Mouse (Mus musculus): Measurements from ENCODE around the gene Htra3.

Htra3 gene

DNA sequence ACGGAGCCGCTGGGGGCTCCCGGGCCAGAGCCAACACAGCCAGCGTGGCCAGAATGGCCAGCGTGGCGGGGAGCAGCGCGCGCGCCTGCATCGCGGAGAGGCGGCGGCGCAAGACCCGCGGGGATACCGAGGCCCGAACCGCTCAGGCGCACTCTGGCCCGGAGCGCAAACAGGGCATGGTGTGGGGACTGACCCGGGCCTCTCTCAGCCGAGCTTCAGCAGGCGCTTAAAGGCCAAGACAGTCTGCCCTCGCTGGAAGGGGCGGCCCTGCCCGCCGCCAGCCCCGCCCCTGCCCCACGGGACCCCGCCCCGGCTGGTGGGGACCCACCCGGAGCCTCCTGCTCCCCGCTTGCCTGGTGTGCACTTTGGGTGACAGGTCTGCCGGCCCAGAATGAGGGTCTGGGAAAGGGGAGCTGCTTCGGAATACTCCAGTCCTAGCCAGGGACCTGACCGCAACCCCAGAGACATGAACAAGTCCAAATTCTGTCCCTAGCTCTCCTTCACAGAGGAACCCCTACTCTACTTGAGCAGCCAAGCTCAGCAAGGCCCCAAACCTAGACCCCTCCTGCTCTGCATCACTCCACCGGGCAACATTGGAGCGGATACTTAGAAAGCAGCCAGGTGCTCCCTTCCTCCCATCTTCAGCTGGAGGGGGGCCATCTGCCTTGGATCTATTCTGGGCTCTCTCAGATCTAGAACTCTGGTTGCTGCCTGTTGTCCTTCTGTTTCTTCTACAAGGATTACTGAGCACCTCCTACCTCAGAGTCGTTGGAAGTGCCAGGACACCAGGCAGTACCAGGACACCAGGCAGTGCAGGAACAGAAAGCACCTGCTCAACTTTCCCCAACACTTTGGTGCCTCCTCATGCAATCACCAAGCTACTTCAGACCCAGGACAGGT lies at the start of gene Htra3:
Gene Htra3 (minus strand): TSS at position 527 of the 900 bp plus-strand sequence.
- peak; percentile 33 for DNase-seq

DNA sequence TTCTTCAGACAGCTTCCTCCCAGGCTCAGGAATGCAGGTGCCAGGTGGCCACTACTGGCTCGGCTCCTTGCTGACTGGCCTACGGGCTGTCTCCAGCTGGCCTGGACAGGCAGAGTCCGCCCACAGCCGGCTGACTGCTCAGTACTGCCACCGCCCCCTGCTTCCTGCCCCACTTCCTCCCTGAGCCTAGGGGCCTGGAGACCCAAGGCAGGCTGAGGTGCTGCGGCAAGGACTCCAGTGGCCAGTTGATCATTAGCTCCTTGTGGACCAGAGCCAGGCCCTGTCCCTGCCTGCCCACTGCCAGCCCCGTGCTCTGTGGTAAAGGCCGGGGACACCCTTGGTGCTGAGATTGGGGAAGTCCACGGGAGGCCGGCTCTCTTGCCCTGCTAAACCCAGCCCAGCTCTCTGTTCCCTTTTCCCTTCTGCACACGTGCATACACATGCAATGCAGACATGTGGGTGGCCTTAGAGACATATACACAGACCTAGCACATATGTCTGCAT lies 49.4 kb upstream of the Htra3 start:
- peak; percentile 91 for DNase-seq

DNA sequence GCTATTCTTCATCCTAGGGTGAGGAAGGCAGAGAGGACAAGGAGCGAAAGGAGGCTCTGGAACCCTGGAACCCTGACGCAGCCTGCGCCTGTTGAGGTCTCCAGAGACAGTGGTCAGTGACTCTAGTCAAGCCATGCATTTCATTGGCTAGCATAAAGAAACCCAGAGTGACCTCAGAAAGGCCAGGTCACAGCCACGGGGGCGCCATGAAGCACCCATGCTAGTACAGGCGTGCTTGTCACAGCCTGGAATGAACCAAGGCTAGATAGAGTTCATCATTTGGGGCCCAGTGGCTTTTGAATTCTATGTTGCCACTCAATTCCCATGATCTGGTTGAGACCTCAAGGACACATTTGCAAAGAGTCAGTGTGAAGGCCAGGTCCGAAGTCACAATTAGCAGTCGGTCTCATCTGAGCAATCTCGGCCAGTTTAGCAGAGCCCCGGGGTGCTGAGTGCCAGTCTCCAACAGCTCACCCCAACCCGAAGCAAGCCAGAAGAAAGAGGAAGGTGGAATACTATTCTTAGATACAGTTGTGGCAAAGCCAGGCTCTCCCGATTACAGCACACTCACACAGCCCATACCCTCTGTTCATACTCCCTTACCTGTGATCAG lies 48.9 kb upstream of the Htra3 start:
- peak; percentile 44 for DNase-seq

DNA sequence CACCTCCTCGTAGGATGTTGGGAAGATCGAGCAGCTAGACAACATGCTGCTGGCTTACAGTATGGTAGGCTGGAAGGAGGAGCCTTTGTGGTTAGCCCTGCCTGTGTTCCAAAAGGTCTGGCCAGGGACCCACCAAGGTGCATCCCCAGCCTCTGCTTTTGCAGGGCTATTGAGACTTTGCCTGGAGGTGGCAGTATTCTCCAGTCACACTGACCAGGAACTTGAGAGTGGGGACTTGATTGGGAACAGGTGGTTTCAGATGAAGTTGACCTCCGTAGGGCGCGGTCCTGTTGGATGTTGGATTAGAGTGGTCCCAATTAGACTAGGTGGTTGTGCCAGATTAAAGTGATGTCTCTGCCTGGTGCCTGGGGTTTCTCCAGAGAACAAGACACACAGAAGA lies 47.9 kb upstream of the Htra3 start:
- peak; percentile 61 for DNase-seq

DNA sequence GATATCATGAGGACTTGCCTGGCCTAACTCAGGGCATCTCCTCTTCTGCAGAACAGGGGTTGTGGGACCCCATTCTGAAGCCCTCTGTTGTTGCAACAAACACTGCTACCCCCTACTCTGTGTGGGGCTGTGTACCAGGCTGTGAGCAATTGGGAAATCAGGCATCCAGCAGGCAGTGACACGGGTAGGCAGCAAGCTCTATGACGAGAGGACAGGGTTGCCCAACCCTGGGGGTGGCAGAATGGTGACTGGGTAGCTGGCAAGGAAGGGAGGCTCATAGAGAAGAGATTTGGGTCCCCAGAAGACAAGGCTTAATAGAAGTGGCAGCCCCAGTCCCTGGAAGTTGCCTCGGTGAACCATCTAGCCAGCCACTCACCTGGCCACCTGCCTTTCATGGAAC lies 46.3 kb upstream of the Htra3 start:
- DNase-seq = no peak

DNA sequence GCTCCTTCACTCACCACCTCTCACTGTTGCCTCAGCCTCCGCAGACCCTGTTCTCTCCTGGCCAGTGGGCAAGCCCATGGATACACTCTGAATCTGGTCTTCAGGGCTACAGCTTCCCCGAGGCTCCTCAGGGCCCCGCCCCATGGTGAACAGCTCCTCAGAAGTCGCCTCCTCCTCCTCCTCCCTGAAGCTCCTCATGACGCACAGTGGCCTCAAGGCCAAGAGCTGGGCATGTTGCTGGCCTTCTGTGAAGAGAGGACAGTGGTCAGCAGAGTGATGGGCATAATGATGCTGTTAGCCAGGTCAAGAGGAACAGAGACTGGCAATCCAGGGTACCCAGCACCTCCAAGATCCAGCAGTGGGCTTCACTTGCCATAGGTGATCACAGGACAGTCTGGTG lies 44.3 kb upstream of the Htra3 start:
- DNase-seq = no peak

DNA sequence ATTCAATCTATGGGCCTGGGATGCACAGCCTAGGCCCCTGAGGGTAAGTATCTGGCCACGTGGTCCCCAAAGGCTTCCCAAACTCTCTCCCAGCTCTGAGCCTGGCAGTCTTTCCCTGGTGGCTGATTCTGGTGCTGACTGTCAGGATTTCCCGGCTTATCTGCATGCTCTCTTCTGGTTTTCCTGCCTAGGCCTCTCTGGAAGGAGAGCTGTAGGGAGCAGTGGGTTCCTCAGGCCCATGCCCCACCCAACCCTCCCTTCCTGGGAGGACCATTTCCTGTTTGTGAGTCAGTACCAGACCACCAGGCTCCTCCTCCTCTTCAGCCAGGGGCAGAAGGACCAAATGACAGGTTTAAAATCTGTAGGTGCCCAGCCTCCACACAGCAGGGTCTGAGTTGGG lies 43.1 kb upstream of the Htra3 start:
- peak; percentile 62 for DNase-seq

DNA sequence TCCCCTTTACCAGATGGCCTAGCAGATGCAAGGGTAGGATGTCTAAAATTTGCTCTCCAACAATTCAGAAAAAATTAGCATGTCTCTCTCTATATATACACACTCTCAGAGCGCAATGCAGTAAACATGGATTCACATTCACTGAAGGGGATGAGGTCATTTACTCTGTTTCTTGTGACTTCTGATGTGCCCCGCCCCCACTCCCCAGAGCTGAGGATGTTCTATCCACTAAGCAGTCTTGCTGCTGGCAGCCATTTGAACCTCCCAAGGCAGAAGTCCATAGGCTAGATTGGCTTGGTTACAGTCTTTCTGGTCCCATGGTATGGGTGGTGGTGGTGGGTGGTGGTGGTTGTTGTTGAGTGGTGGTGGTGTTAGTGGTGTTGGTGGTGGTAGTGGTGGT lies 42.4 kb upstream of the Htra3 start:
- no peak for DNase-seq

DNA sequence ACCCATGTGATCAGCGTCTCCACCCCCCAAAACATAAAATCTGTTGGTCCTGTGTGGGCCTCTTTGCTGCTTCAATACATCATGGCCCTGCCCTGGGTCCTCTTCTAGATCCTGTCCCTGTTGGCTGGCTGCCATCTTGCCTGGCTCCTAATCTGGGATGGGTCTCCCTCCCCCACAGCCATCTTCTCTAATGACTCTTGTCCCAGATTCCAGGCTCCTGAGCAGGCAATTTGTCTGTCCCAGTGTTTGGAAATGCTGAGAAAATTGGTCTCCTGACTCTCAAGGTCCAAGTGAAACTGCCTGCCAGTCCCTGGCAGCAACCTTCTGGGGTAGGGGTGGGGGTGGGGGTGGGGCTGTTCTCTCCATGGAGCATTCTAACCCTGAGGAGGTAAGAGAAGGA lies 40.3 kb upstream of the Htra3 start:
- no peak for DNase-seq

DNA sequence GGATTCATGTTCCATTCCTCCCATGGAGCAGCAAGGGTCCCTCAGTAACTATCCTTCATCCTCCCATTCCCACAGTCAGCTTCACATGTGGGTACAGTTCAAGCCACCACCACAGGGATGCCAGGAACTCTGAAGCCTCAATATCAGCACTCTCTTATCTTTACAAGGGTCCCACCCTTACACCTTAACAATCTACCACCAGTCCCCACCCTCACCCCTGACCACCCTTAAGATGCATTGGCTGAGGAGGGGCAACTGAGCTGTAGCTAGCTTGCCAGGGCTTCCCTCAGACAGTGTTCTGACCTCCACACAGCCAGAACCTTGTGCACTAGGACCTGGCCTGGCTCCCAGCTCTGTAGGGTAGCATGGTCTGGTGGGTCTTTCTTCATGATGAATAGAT lies 39.8 kb upstream of the Htra3 start:
- no peak for DNase-seq

DNA sequence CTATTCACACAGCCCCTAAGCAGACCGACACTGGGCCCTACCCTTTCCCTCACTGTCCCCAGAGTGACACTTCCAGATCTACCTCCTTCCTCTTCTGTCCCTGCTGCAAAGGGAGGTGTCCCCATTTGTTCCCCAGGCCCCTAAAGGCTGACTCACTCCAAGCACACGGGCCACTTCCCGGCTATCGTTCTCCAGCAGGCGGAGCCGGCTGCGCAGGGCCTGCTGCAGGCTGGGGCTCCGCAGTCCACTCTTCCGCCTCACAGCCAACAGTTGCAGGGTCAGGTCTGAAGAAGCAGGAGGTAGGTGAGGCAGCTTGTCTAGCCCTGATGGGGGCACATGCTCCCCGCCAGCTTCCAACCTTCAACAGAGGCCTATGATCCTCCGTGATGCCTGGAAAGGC lies 39.2 kb upstream of the Htra3 start:
- no peak for DNase-seq

DNA sequence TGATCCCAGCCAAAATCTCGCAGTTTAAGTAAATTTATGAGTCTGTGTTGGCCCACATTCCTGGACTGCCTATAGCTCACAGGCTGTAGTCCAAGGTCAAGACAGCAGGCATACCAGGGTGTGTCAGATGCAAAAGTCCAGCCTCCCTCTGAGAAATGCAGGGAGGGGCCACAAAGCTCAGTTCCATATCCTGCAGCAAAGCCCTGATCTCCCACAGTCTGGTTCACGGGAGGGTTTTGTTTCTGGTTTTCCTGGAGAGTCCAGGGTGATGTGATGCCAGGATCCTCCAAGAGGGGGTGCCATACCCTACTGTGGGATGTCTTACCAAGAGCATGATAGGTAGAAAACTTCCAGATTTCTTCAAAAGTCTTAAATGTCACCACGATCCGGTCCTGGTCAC lies 38.4 kb upstream of the Htra3 start:
- DNase-seq = peak; percentile 79

DNA sequence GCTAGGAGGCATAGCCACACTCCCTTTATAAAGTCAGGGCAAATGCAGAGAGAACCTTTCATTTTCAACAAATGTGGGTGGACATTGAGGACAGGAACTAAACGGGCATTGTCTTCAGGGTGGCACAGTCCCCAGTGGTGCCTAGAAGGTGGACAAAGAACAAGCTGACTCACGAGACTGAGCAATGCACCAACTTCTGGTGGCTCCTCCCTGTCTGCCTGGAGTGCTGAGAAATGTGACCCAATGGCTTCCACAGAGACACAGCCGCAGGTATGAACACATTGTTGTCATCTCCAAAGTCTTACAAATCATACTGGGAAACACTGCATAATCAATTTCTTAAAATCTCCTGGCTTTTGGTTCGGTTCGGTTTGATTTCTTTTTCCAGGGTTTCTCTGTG lies 37.9 kb upstream of the Htra3 start:
- DNase-seq = no peak

DNA sequence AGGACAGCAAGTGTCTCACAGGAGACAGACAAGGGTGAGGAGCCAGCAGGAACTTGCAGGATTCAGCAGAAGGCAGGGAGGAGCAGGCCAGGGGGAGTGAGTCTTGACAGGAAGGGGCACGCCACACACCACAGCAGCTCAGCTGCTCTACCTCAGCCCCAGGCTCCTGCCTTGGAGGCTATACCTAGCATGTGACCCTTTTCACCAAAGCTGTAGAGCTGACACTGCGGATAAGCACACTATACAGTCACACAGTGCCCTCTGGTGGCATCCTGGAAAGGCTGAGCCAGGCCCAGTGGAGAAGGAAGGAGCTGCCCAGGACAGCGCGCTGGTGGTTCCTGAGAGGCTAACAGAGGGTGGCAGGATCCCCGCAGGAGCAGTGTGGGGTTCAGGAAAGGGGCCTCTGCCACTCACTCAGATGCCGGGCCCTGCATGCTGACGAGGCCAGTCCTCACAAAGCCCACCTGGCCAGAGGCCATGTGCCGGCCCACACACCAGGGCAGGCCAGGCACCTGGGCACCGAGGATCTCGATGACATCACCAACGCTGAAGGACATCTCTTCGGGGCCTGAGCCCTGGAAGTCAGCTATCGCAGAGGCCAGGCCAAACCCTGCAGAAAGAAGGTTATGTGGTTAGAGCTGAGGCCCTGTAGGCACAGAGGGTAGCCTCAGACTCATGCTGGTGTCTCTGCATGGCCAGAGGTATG lies 34.2 kb upstream of the Htra3 start:
- DNase-seq = peak; percentile 78

DNA sequence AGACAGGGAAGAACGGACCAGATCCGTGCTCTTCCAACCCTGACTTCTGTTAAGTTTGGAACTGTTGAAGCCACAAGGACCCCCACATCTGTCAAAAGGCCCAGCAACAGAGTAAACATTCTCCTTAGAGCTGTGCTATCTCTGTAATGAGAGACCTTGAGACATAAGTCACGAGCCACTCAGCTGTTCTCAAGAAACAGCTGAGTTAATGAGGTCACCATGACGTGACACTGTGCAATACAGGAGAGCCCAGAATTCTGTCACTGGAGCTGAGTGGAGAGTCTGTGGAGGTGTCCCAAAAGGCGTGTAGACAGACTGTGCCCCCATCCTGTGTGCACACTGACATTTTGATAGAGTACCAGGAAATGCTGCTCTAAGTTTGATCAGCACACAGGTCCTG lies 32.9 kb upstream of the Htra3 start:
- DNase-seq = no peak

DNA sequence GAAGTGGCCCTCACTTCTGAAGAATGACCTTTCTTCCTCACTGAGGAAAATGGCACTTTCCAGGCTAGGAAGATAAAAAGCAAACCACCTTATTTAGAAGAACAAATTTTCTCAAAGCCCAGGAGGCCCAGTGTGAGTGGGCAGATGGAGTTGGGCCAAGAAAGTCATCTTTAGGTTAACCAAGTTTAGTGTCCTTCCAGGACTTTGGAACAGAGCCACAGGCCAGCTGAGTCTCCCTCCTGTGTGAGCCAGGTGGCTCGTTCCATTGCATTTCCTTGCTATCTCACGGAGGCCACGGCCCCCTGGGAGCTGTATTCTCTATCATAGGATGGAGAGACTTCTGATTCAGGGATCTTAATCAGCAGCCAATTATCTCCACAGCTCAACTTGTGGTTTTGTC lies 31.3 kb upstream of the Htra3 start:
- DNase-seq = no peak

DNA sequence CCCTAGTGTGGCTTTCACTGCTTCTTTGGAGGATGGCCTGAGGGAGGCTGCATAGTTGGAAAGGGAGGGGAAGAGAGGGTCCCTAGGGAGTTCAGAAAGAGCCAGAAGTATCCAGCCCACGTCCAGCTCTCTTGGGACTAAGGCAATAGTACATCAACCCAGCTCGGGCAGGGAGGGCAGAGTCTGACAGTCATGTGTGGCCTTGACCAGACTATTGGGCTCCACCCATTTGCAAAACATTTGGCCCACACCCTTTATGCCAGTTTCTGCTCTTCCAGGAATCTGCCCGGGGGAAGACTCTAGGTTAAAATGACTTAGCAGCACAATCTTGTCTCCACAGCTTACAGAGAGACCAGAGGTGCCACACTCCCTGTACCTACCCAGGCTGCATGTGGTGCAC lies 30.9 kb upstream of the Htra3 start:
- DNase-seq = peak; percentile 36

DNA sequence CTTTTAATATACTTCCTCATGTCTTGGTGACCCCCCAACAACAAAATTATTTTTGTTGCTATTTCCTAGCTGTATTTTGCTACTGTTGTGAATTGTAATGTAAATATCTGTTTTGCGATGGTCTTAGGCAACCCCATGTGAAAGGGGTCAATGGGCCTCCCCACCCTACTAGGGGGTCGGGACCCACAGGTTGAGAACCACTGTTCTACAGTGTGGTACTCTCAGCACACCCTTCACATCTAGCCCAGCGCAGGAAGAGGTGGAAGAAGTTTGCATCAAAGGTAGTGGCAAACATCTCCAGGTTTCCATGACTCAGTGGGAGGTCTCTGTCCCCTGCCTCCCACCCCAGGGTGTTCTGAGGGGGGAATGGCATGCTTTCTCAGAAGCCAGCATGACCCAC lies 25.8 kb upstream of the Htra3 start:
- DNase-seq = no peak

DNA sequence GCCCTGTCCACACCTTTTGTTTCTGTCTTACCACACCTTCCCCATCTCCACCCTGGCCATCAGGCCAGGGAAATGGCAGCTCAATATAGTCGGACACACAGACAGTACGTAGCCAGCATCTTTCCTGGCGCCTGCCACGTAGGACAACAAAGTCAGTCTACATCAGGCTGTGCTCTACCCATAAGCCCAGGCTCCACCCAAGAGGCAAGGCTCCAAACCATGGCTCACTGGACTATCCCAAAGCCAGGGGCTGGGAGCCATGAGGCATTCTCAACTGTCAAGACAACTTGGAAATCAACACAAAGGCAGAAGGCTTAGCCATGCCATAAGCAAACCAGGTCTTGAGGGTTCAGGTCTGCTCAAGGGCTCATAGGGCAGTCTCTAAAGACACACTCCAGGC lies 24.2 kb upstream of the Htra3 start:
- DNase-seq = no peak

DNA sequence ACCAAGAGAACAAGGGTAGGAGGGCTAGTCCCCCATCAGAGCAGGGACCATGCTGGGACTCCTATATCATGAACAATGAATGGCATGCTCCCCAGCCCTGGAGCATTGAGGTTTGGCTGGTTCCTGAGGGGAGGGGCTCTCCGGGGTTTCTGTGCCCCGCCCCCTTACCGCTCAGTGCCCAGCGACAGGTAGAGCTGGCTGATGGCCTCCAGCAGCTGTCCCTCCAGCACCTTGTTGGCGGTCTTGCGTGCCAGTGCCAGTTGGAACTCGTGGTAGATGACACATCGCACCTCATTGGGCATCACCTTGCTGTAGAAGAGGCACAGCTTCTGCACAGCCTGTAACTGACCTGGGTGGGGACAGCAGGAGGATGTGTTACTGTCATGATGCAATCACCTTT lies 23.6 kb upstream of the Htra3 start:
- DNase-seq = no peak

DNA sequence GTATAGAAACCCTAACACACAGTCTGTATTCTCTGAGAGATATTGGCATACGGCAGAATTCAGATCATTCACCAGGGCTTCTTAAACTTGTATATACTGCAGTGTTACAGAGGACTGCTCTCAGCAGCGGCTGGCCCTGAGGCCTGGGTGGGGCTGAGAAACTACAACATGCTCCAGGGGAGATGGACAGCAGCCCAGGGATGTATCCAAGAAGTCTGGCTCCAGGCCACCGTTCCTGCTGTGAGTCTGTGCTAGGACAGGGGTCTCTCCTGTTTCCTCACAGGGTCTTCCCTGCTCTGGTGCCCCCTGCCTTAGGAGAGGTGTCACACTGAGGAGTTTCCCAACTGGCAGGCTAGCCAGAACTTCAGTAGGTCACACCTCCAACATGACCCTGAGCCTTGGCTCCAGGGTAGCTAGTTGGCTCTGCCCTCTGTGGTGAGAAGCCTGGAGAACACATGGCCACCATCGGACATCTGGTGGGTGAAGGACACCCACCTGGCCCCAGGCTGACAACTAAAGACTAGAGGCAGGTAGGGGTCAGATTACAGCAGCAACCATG lies 23.1 kb upstream of the Htra3 start:
- no peak for DNase-seq

DNA sequence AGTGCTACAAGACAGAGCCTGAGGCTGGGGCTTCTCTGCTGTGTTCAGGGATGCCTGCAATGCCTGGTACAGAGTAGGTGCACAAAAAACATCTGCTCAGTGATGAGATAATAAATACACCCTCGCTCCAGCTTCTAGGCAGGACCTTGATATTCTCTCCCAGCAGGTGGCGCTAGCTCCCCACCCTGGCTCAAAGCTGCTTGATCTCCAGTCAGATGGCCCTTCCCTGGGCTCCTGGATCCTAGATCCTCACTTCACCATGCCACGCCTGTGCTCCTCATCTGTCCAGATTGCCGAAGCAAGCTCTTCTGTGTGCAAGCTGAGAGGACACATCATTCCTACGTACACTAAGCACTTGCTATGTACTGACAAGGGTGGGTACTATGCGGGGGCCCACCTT lies 21.5 kb upstream of the Htra3 start:
- DNase-seq = peak; percentile 83

DNA sequence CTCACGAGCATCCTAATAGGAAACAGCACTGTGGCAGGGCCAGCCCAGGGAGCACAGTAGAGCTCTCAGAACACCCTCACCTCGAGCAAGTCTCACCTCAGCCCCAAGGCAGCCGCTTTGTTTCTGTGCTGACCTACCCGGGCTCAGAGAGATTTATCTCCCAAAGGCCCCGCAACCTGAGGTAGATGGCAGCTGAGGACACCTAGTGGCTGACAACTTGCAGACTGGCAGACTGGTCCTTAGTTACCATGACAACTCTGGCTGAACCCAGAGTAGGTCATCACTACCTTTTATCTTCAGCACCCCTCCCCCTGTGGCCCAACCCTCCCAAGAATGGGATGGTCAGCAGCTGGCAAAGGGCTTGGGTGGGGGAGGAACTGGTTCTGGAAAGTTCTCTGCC lies 16.2 kb upstream of the Htra3 start:
- peak; percentile 31 for DNase-seq
